In genomic region chr2:93772765-93773085, GRCm38 (mm10) we compare ENCODE assay signal across 14 mouse cellular contexts. TPM values are rescaled to one million over a fixed set of nuclear protein-coding genes. Genes with fewer than 3 reads are reported as not detected.
DNase-seq lines count a peak whose midpoint lies in the region; ATAC-seq and TF ChIP-seq lines count a peak whose summit lies in the region.
"Had no signal": no experiment of that assay in that cellular context is flagged by ENCODE, and none has a peak within 500 bp of the region (broad histone marks: within the 10 kb centered on the region; RNA-seq: fewer than 3 reads in every experiment).

No protein-coding gene starts in this region.

- no peak for TF ChIP-seq CTCF in lung, postnatal 0 days (IDR thresholded peaks at IDR 0.05)
- TF ChIP-seq CTCF in lung, adult 2 months (IDR thresholded peaks at IDR 0.05; ENCODE audit: insufficient read depth, low read length), result no peak

- H3K27me3 ChIP-seq in heart, embryonic 13.5 days (replicated peaks), result no peaks in the 10 kb centered on the region
- H3K27me3 ChIP-seq in lung, postnatal 0 days (replicated peaks; ENCODE audit: insufficient read depth, low read length), result no peaks in the 10 kb centered on the region
- no peaks in the 10 kb centered on the region for H3K27me3 ChIP-seq in embryonic facial prominence, embryonic 14.5 days (replicated peaks; ENCODE audit: control insufficient read depth, insufficient read depth, low read length)
- 0 out of 2 replicates have a peak, but pooled peaks cover 5% of the 10 kb centered on the region for H3K27me3 ChIP-seq in limb, embryonic 15.5 days
- H3K27me3 ChIP-seq: hindbrain, embryonic 12.5 days; megakaryocyte, embryonic 14.5 days had no signal

- no peaks in the 10 kb centered on the region for H3K9me3 ChIP-seq in heart, embryonic 13.5 days
- H3K9me3 ChIP-seq in lung, postnatal 0 days (ENCODE audit: low read length), result no peaks in the 10 kb centered on the region
- H3K9me3 ChIP-seq in embryonic facial prominence, embryonic 14.5 days (ENCODE audit: control insufficient read depth, low read length), result no peaks in the 10 kb centered on the region
- no peaks in the 10 kb centered on the region for H3K9me3 ChIP-seq in limb, embryonic 15.5 days
- H3K9me3 ChIP-seq: hindbrain, embryonic 12.5 days; megakaryocyte, embryonic 14.5 days had no signal

- no peak for TF ChIP-seq EP300 in lung, postnatal 0 days (IDR thresholded peaks at IDR 0.05)

- 64% methylated on average over 4 of the region's 4 CpGs for WGBS in heart, embryonic 13.5 days
- 52% methylated on average over 4 of the region's 4 CpGs for WGBS in lung, postnatal 0 days
- 58% methylated on average over 4 of the region's 4 CpGs for WGBS in lung, adult 2 months
- WGBS in embryonic facial prominence, embryonic 14.5 days, result 33% methylated on average over 4 of the region's 4 CpGs
- WGBS in limb, embryonic 15.5 days, result 32% methylated on average over 4 of the region's 4 CpGs

- H3K4me1 ChIP-seq in heart, embryonic 13.5 days, result peaks cover 54% of the 10 kb centered on the region
- peaks cover 10% of the 10 kb centered on the region; the same call in 1 of the 2 replicates for H3K4me1 ChIP-seq in lung, postnatal 0 days (ENCODE audit: insufficient read depth, low read depth, low read length)
- H3K4me1 ChIP-seq in lung, adult 2 months (ENCODE audit: control insufficient read depth, insufficient read depth, low read length), result no peaks in the 10 kb centered on the region; the same call in 1 of the 2 replicates
- H3K4me1 ChIP-seq in embryonic facial prominence, embryonic 14.5 days (ENCODE audit: control insufficient read depth, insufficient read depth, low read length), result peaks cover 49% of the 10 kb centered on the region
- H3K4me1 ChIP-seq in limb, embryonic 15.5 days, result peaks cover 55% of the 10 kb centered on the region

- 0 out of 2 replicates have a peak overlapping the region, but pooled peaks have one; percentile 20 for H3K27ac ChIP-seq in heart, embryonic 13.5 days (replicated peaks)
- H3K27ac ChIP-seq in lung, postnatal 0 days (ENCODE audit: low read length), result 0 out of 2 replicates have a peak overlapping the region, but pooled peaks have one; percentile 12
- H3K27ac ChIP-seq in embryonic facial prominence, embryonic 14.5 days (replicated peaks; ENCODE audit: low read depth, low read length), result 0 out of 2 replicates have a peak overlapping the region, but pooled peaks have one; percentile 22
- no peak overlapping the region for H3K27ac ChIP-seq in limb, embryonic 15.5 days
- H3K27ac ChIP-seq: hindbrain, embryonic 12.5 days had no signal

- no peak overlapping the region for H3K9ac ChIP-seq in heart, embryonic 13.5 days
- no peak overlapping the region for H3K9ac ChIP-seq in lung, postnatal 0 days (replicated peaks; ENCODE audit: low read depth)
- no peak overlapping the region for H3K9ac ChIP-seq in embryonic facial prominence, embryonic 14.5 days (ENCODE audit: low read depth, low read length)
- no peak overlapping the region for H3K9ac ChIP-seq in limb, embryonic 15.5 days
- H3K9ac ChIP-seq: hindbrain, embryonic 12.5 days had no signal

- H3K4me3 ChIP-seq in heart, embryonic 13.5 days, result no peak overlapping the region
- H3K4me3 ChIP-seq in lung, postnatal 0 days (ENCODE audit: low read depth, low read length), result no peak overlapping the region
- no peak overlapping the region for H3K4me3 ChIP-seq in lung, adult 2 months (replicated peaks; ENCODE audit: extremely low read depth, low read depth, low read length)
- H3K4me3 ChIP-seq in embryonic facial prominence, embryonic 14.5 days (ENCODE audit: low read depth, low read length), result no peak overlapping the region
- no peak overlapping the region for H3K4me3 ChIP-seq in limb, embryonic 15.5 days
- H3K4me3 ChIP-seq: hindbrain, embryonic 12.5 days; megakaryocyte, embryonic 14.5 days had no signal

- ATAC-seq in heart, embryonic 13.5 days (ENCODE audit: extremely low read depth, insufficient number of reproducible peaks, low FRiP score, low TSS enrichment), result no peak
- ATAC-seq in lung, postnatal 0 days, result no peak
- peak; percentile 3; the same call in 1 of the 2 replicates for ATAC-seq in embryonic facial prominence, embryonic 14.5 days (ENCODE audit: low read depth)
- ATAC-seq in limb, embryonic 15.5 days (ENCODE audit: insufficient number of reproducible peaks, low FRiP score, low TSS enrichment, low read depth), result peak; percentile 11; the same call in 1 of the 2 replicates

- peaks cover 8% of the 10 kb centered on the region for H3K36me3 ChIP-seq in heart, embryonic 13.5 days
- no peaks in the 10 kb centered on the region for H3K36me3 ChIP-seq in lung, postnatal 0 days (ENCODE audit: insufficient read depth, low read length)
- H3K36me3 ChIP-seq in embryonic facial prominence, embryonic 14.5 days (ENCODE audit: control insufficient read depth, insufficient read depth, low read length), result no peaks in the 10 kb centered on the region; the same call in 1 of the 2 replicates
- peaks cover 8% of the 10 kb centered on the region; the same call in 1 of the 2 replicates for H3K36me3 ChIP-seq in limb, embryonic 15.5 days

- no peak for TF ChIP-seq POLR2A in lung, adult 2 months (IDR thresholded peaks at IDR 0.05; ENCODE audit: borderline replicate concordance, extremely low read depth, low read depth, low read length)

- DNase-seq in heart, postnatal 10 days, result no peak
- no peak for DNase-seq in lung, postnatal 0 days (ENCODE audit: low spot score)
- DNase-seq in lung, adult 2 months, result no peak
- no peak for DNase-seq in embryonic facial prominence, embryonic 14.5 days (ENCODE audit: low spot score)
- no peak for DNase-seq in frontal cortex, adult 2 months (ENCODE audit: extremely low spot score in 1 of 2, low spot score in 1 of 2)
- DNase-seq: adrenal gland, postnatal 25 days; gastrocnemius, postnatal 25 days; layer of hippocampus, adult 9-11 months; right cerebral cortex, adult 18-20 months had no signal

- intact Hi-C loops in heart, postnatal 10 days (cut with DNase I), result no loop called here

- no peak overlapping the region for H3K4me2 ChIP-seq in heart, embryonic 13.5 days
- H3K4me2 ChIP-seq in lung, postnatal 0 days (replicated peaks; ENCODE audit: low read depth, low read length), result no peak overlapping the region
- no peak overlapping the region for H3K4me2 ChIP-seq in embryonic facial prominence, embryonic 14.5 days (ENCODE audit: low read depth, low read length)
- H3K4me2 ChIP-seq in limb, embryonic 15.5 days, result no peak overlapping the region
- H3K4me2 ChIP-seq: heart, embryonic 11.5 days; hindbrain, embryonic 12.5 days had no signal

RNA-seq across cellular contexts. Expression of gene Ext2, which starts 49.6 kb away (rescaled TPM):
- polyA plus RNA-seq in heart, embryonic 13.5 days (2015; fragmentation: Nextera tagmentation; extraction: Ambion mirVana), result 68.3 and 72.2 TPM in 2 replicates
- total RNA-seq in heart, postnatal 10 days (2021), result 10 to 100 TPM; 58.0 to 59.9 TPM
- polyA plus RNA-seq in lung, postnatal 0 days (2015; fragmentation: Nextera tagmentation; extraction: Ambion mirVana), result 69.6 and 76.6 TPM in 2 replicates
- polyA plus RNA-seq in lung, adult 2 months (2012; rRNA removed), result 58.3 and 59.5 TPM in 2 replicates
- polyA plus RNA-seq in embryonic facial prominence, embryonic 14.5 days (2014; fragmentation: Nextera tagmentation; extraction: Ambion mirVana), result 115 and 126 TPM in 2 replicates
- 114 and 121 TPM in 2 replicates for polyA plus RNA-seq in limb, embryonic 15.5 days (2015; fragmentation: Nextera tagmentation; extraction: Ambion mirVana)
- 28.9 and 31.5 TPM in 2 replicates for polyA plus RNA-seq in frontal cortex, adult 2 months (2012; rRNA removed)

Comparison
In these comparisons a context has a peak if more than half of its experiments do, and no peak if none do; other contexts are left out.
1. ATAC-seq: peak in embryonic facial prominence, embryonic 14.5 days (single experiment) and limb, embryonic 15.5 days (single experiment); none in heart, embryonic 13.5 days (single experiment) and lung, postnatal 0 days (single experiment).